Mouse (Mus musculus): ENCODE data around the gene Tcp1. TPM values are rescaled to one million over a fixed set of nuclear protein-coding genes. Genes with fewer than 3 reads are reported as not detected.
"Not testable (repeated sequence)": the region's sequence is repeated elsewhere in the genome, so short reads cannot be mapped to it uniquely, and the experiment has no call there.

Tcp1 gene
- polyA plus RNA-seq, 1 experiment from 2014 or later = 533 TPM

- peaks cover 83% of the 10 kb centered on the region for H3K36me3 ChIP-seq (replicated peaks)
- DNase-seq (ENCODE audit: extremely low spot score, low spot score) = no peak
- no peak overlapping the region for H3K4me3 ChIP-seq
- no peaks in the 10 kb centered on the region for H3K9me3 ChIP-seq
- WGBS = 89% methylated on average over 3 of the region's 3 CpGs
- H3K27ac ChIP-seq = no peak overlapping the region
- no peaks in the 10 kb centered on the region for H3K27me3 ChIP-seq (ENCODE audit: poor library complexity, severe bottlenecking)
- no peaks in the 10 kb centered on the region for H3K4me1 ChIP-seq
Observed at GRCm38 (mm10) chr17:12925001-12925400, 9.5 kb downstream of the Tcp1 start.

GRCm38 (mm10) chr17:12925703-12926180 lies 10.2 kb downstream of the Tcp1 start:
- Histone ChIP-seq H3K9me3 (no peaks in the 10 kb centered on the region), H3K27ac (no peak overlapping the region), H3K36me3 (replicated peaks) (peaks cover 76% of the 10 kb centered on the region), H3K4me3 (no peak overlapping the region), H3K4me1 (no peaks in the 10 kb centered on the region), H3K27me3 (ENCODE audit: poor library complexity, severe bottlenecking) (no peaks in the 10 kb centered on the region)
- DNase-seq (ENCODE audit: extremely low spot score, low spot score) = no peak
- 90% methylated on average over 8 of the region's 8 CpGs for WGBS

- not testable (repeated sequence) for H3K9me3 ChIP-seq; H3K27ac ChIP-seq; H3K27me3 ChIP-seq (ENCODE audit: poor library complexity, severe bottlenecking); H3K4me3 ChIP-seq; DNase-seq (ENCODE audit: extremely low spot score, low spot score)
- Histone ChIP-seq H3K36me3 (replicated peaks) (peaks cover 23% of the 10 kb centered on the region), H3K4me1 (peaks cover 12% of the 10 kb centered on the region)
- WGBS = 87% methylated on average over 5 of the region's 5 CpGs
Observed at GRCm38 (mm10) chr17:12931576-12931975, 16.1 kb downstream of the Tcp1 start.

- WGBS = 31% methylated on average over 4 of the region's 4 CpGs
- Histone ChIP-seq H3K36me3 (replicated peaks) (0 out of 2 replicates have a peak, but pooled peaks cover 5% of the 10 kb centered on the region), H3K27ac (no peak overlapping the region), H3K9me3 (no peaks in the 10 kb centered on the region), H3K4me3 (no peak overlapping the region), H3K4me1 (peaks cover 33% of the 10 kb centered on the region), H3K27me3 (ENCODE audit: poor library complexity, severe bottlenecking) (no peaks in the 10 kb centered on the region)
- DNase-seq (ENCODE audit: extremely low spot score, low spot score) = no peak
Observed at GRCm38 (mm10) chr17:12935719-12936118, 20.2 kb downstream of the Tcp1 start.

GRCm38 (mm10) chr17:12937412-12937970 lies 22.0 kb downstream of the Tcp1 start:
- H3K4me3 ChIP-seq = no peak overlapping the region
- 86% methylated on average over 2 of the region's 2 CpGs for WGBS
- no peaks in the 10 kb centered on the region for H3K9me3 ChIP-seq
- DNase-seq (ENCODE audit: extremely low spot score, low spot score) = no peak
- 0 out of 2 replicates have a peak overlapping the region, but pooled peaks have one; percentile 44 for H3K27ac ChIP-seq
- H3K36me3 ChIP-seq (replicated peaks) = peaks cover 8% of the 10 kb centered on the region
- H3K4me1 ChIP-seq = peaks cover 36% of the 10 kb centered on the region
- no peaks in the 10 kb centered on the region for H3K27me3 ChIP-seq (ENCODE audit: poor library complexity, severe bottlenecking)

GRCm38 (mm10) chr17:12938077-12938476 lies 22.6 kb downstream of the Tcp1 start:
- peaks cover 14% of the 10 kb centered on the region for H3K36me3 ChIP-seq (replicated peaks)
- no peaks in the 10 kb centered on the region for H3K27me3 ChIP-seq (ENCODE audit: poor library complexity, severe bottlenecking)
- no peak overlapping the region for H3K4me3 ChIP-seq
- no peak for DNase-seq (ENCODE audit: extremely low spot score, low spot score)
- WGBS = 33% methylated on average over 2 of the region's 2 CpGs
- H3K27ac ChIP-seq = 0 out of 2 replicates have a peak overlapping the region, but pooled peaks have one; percentile 44
- no peaks in the 10 kb centered on the region for H3K9me3 ChIP-seq
- H3K4me1 ChIP-seq = peaks cover 36% of the 10 kb centered on the region

GRCm38 (mm10) chr17:12939377-12940148 lies 24.1 kb downstream of the Tcp1 start:
- peak overlapping the region; percentile 42 for H3K4me3 ChIP-seq
- H3K36me3 ChIP-seq (replicated peaks) = peaks cover 27% of the 10 kb centered on the region
- H3K9me3 ChIP-seq; H3K27me3 ChIP-seq (ENCODE audit: poor library complexity, severe bottlenecking); DNase-seq (ENCODE audit: extremely low spot score, low spot score): not testable (repeated sequence)
- peaks cover 36% of the 10 kb centered on the region for H3K4me1 ChIP-seq
- 52% methylated on average over 2 of the region's 12 CpGs for WGBS
- peak overlapping the region; percentile 44; the same call in 1 of the 2 replicates for H3K27ac ChIP-seq

GRCm38 (mm10) chr17:12940151-12940805 lies 24.8 kb downstream of the Tcp1 start, which contains the start of gene Acat3:
Gene Acat3, minus strand, starts transcription at chr17:12940600.
- H3K27me3 ChIP-seq (ENCODE audit: poor library complexity, severe bottlenecking) = no peaks in the 10 kb centered on the region
- WGBS = 18% methylated on average over 27 of the region's 27 CpGs
- H3K4me1 ChIP-seq = peaks cover 36% of the 10 kb centered on the region
- peaks cover 34% of the 10 kb centered on the region for H3K36me3 ChIP-seq (replicated peaks)
- DNase-seq (ENCODE audit: extremely low spot score, low spot score) = no peak
- peak within 1 kb of the TSS; percentile 44; the same call in 1 of the 2 replicates for H3K27ac ChIP-seq
- H3K4me3 ChIP-seq = peak within 1 kb of the TSS; percentile 42
- no peaks in the 10 kb centered on the region for H3K9me3 ChIP-seq

- peaks cover 23% of the 10 kb centered on the region for H3K4me1 ChIP-seq
- 81% methylated on average over 8 of the region's 8 CpGs for WGBS
- DNase-seq (ENCODE audit: extremely low spot score, low spot score) = no peak
- peaks cover 49% of the 10 kb centered on the region for H3K36me3 ChIP-seq (replicated peaks)
- H3K4me3 ChIP-seq = no peak overlapping the region
- H3K9me3 ChIP-seq = no peaks in the 10 kb centered on the region
- H3K27ac ChIP-seq = no peak overlapping the region
- H3K27me3 ChIP-seq (ENCODE audit: poor library complexity, severe bottlenecking) = no peaks in the 10 kb centered on the region
Observed at GRCm38 (mm10) chr17:12941543-12942260, 26.2 kb downstream of the Tcp1 start.

- Histone ChIP-seq H3K27ac (no peak overlapping the region), H3K36me3 (replicated peaks) (peaks cover 55% of the 10 kb centered on the region), H3K9me3 (no peaks in the 10 kb centered on the region), H3K4me1 (peaks cover 19% of the 10 kb centered on the region), H3K4me3 (no peak overlapping the region), H3K27me3 (ENCODE audit: poor library complexity, severe bottlenecking) (no peaks in the 10 kb centered on the region)
- 92% methylated on average over 6 of the region's 6 CpGs for WGBS
- DNase-seq (ENCODE audit: extremely low spot score, low spot score) = no peak
Observed at GRCm38 (mm10) chr17:12942459-12943162, 27.1 kb downstream of the Tcp1 start.

- H3K27ac ChIP-seq = no peak overlapping the region
- H3K9me3 ChIP-seq = no peaks in the 10 kb centered on the region
- DNase-seq (ENCODE audit: extremely low spot score, low spot score) = no peak
- H3K4me1 ChIP-seq = no peaks in the 10 kb centered on the region
- H3K27me3 ChIP-seq (ENCODE audit: poor library complexity, severe bottlenecking) = no peaks in the 10 kb centered on the region
- no peak overlapping the region for H3K4me3 ChIP-seq
- WGBS = 95% methylated on average over 5 of the region's 5 CpGs
- peaks cover 83% of the 10 kb centered on the region for H3K36me3 ChIP-seq (replicated peaks)
Observed at GRCm38 (mm10) chr17:12949669-12950068, 34.2 kb downstream of the Tcp1 start.

- Histone ChIP-seq H3K27me3 (ENCODE audit: poor library complexity, severe bottlenecking) (no peaks in the 10 kb centered on the region), H3K36me3 (replicated peaks) (peaks cover 55% of the 10 kb centered on the region), H3K4me3 (no peak overlapping the region), H3K27ac (no peak overlapping the region), H3K4me1 (peaks cover 21% of the 10 kb centered on the region), H3K9me3 (no peaks in the 10 kb centered on the region)
- 97% methylated on average over 8 of the region's 8 CpGs for WGBS
- peak; percentile 5 for DNase-seq (ENCODE audit: extremely low spot score, low spot score)
Observed at GRCm38 (mm10) chr17:12956664-12957063, 41.2 kb downstream of the Tcp1 start.

Data from forebrain, embryonic 10.5 days (tissue).